Mouse (Mus musculus): ENCODE results near the gene Nfix. TPM values are rescaled to one million over a fixed set of nuclear protein-coding genes. Genes with fewer than 3 reads are reported as not detected.

Nfix gene
- polyA plus RNA-seq, 2 experiments from 2014 or later, result 2.8 to 7.2 TPM

- ATAC-seq, result no peak
Measured at GRCm38 (mm10) chr8:84766422-84766821, 33.7 kb downstream of the Nfix start.

GRCm38 (mm10) chr8:84765629-84766028, 34.5 kb downstream of the Nfix start:
- no peak for ATAC-seq

DNA sequence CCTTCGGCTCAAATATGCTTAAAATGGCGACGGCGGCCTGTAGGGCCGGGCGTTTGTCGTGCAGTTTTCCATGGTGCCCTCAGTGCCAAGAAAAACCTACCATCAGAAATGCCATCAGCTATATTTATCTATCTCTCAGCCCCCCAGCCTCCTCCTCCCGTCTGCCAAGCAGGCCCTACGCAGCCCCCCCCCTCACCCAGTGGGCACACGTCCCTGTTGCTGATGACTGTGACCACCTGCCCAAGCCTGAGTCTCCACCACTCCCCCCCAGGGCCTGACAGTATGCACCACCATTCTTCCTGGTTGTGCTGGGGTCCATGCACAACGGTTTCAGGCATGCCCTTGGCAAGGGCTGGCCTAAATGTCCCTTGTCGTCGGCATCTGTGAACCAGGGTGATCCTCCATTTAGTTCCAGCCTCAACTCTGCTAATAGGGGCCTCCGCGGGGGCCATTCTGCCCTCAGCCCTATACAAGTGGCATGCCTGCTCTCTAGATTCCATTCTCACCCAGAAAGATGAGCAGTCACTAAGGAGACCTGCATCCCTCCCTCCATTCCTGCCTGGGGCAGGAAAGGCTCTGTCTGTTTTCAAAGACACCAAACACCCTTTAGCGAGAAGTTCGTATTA, 35.2 kb downstream of the Nfix start:
- ATAC-seq, result no peak

DNA sequence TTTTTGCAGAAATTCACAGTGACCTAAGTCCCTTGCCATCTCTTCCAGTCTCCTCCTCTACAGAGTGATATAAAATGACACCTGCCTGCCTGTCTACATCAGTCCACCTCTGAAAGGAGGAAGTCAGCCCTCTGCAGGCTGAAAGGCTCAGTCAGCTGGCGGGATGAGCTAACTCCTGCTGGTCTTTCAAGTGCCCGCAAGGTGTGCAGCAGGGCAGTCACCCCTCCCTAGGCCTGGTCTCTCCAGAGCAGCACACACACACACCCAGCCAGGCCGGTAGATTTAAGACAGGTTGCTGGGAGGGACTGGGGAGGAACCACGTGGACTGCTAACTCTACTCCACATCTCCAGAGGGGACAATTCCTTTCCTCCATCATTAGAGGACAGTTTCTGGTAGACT, 36.0 kb downstream of the Nfix start:
- no peak for ATAC-seq

DNA sequence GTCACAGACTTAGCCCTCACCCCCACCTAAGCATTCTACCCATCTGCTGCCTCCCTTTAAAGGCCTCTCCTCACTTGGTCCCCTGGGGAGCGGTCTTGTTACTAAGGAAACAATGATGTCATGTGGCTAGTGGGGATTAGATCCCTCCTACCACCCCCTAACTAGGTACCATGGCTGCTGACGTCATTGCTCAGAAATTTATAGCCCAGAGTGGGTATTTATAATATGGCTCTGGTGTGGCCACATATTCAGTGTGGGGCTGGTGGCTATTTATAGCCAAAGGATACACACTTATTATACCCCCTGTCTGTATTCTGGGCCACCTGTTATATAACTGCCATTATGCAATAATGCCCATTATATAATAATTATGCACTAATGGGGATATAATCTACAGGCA, 39.2 kb downstream of the Nfix start:
- no peak for ATAC-seq

DNA sequence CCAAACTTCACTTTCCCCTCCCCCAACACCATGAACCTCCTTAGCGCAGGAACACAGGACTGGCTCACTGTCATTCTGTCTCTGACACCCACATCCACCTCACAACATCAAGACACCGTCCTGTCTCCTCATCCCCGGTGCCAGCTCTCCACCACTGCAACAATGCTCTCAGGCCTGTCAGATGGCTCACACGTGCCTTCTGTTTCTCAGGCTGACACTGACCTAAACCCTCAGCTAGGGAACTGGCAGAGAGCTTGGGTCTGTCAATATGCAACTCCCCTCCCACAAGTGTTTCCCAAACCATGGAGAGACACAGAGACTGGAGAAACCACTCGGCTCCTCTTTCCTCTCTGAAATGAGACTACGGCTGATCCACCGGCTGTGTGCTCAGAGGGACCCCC, 39.7 kb downstream of the Nfix start:
- ATAC-seq, result no peak

DNA sequence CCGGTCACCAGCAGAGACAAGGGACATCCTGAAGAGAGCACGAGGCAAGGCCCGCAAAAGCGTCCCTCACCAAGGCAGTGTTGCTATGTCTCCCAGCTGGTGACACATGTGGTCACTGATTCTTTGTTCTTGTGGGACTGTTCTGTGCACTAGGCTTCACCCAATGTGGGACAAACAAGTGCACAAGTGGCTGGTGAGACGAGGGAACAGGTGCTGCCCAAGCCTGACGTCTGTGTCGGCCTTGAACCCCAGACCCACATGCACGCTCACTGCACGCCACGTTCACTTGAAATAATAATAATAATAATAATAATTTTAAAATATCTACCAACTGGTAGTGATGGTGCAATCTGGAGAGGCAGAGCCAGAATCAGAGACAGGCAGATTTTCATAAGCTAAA, 40.4 kb downstream of the Nfix start:
- no peak for ATAC-seq

DNA sequence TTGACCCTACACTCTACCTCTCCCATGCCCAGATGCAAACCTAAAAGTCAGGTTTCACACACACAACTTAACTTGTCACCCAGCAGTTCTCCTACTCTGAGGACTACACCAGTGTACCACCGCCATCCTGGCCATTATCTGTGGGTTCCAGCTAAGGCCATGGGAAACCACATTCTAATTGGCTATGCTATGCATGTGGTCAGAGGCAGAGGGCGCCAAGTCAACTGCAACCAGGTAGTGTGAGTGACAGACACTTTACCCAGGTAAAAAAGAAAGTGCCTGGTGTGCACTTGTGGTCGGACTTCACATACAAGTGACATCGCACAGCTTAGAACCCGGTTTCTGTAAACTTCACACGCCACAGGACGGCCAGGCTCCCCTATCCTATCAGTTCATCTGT, 41.0 kb downstream of the Nfix start:
- peak; percentile 53 for ATAC-seq

DNA sequence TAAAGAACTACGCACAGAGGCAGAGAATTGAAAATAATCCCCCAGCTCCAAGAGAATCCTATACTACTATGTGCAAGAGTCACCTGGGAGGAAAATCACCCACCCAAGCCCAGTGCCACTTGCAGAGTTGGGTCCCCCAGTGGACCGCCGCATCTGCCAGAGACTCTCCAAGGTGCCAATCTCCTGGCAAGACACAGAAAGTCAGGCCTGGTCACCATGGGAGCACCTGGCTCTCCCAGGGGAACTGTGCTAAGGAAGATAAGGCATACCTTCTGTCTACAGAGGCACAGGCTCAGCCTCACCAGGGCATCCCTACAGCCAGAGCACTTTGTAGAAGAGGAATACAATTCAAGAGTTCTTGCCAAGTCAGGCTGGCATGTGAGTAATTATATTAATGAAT, 41.8 kb downstream of the Nfix start:
- no peak for ATAC-seq

DNA sequence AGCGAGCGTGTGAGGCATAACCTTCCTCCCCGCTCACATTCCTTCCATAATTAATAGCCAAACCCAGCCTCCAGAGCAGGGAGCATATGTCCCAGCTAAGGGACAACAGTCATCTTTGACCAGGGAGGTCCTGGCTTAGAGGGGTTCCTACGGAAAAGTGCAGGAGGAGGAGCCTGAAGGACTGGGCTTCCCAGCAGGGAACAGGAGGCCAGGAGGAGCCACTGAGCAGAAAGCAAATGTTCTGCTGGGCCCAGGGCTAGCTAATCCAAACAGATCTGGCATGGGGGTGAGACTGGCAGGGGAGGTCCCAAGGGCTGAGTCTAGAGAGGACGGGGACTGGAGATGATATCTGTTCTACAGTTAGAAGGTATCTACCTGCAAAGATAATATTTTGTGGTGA, 42.6 kb downstream of the Nfix start:
- ATAC-seq, result no peak

GRCm38 (mm10) chr8:84752734-84753582, 47.2 kb downstream of the Nfix start:
- ATAC-seq, result no peak

DNA sequence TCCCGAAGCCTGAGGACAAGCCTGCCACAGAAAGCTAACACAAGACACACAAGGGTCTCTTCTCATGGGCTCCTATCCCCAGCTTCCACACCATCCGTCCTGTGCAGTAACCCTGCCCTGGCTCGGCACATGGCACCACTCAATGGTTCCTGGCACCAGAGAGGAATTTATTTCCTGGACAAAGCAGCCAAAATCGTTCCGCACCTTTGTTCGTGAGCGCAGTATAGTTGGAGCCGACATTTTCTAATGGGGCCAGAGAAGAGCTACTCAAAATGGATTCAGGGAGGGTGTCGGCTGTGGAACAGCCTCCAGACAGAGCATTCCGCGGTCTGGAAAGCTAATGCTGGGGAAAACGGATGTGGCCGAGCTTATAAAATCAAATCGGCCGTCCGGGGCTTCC, 50.6 kb downstream of the Nfix start:
- ATAC-seq, result no peak

DNA sequence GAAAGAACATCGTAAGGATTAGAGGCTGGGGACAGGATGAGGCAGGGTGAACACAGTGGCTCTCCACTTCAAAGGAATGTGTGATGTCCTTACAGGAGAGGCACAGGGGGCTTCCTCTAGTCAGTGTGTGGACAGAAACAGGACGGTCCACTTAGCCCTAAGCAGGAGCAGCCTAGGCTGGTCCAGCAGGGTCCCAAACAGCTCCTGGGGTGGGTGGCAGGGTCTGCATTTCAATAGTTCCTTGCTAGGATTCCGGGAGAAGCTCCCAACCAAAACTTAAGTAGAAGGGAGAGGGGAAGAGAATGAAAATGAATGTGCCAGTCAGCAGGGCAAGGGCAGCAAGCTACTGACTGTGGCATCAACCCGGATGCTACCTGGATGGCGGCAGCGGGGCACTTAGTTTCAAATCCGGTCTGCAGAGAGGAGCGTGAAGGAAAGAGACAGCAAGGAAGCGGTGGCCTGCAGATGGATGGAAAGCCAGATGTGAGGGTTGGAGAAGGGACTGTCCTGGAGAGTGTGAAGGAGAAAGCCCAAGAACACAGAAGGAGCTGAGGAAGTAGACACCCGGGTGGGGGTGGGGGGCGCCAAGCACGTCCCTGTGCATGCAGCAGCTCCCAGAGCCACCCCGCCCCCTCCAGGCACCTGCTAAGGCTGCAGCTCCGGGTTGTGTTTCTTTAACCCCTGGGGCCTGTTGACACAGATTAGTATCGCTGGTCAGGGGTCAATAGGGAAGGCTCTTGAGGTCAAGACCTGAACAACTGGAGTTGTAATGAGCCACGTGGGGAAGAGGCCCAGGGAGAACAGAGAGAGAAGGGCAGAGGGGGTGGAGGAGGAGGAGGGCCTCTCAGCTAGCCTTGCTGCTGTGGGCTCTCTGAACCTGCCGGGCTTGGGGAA, 54.9 kb downstream of the Nfix start:
- ATAC-seq, result peak; percentile 58

DNA sequence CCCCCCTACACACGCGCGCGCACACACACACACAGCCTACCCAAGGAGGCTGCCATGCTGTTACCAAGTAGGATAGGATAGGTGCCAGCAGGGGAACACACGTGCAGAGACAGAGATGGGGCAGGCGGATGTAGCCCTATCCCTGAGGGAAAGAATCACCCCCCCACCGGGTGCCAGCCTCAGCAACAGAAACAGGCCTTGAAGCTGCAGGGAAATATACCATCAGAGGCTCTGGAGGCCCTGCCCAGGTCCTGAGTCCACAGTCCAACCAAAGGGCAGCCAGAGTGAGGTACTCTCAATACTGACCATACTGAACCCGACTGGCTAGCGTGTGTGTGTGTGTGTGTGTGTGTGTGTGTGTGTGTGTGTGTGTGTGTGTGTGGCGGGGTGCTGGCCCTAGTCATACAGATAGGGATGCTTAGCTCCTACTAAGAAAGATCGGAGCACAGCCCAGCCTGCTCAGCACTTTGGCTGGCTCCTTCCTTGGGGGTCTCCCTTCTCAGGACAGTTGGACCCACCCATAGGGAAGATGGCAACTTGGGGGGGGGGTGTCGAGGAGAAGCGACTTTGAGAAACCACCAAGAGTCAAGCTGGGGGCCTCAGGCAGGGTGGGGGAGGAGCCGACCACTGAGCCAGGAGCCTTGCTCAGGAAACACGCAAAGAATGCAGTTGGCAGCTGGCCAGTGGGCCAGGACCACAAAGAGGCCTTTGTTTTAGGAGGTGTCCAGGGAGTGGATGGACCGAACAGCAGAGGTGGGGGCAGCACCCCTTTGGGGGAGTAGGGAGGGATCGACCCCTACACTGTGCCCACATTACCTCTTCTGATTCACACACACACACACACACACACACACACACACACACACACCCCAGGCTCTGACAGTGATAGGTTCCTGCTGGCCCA, 56.4 kb downstream of the Nfix start:
- ATAC-seq, result no peak

DNA sequence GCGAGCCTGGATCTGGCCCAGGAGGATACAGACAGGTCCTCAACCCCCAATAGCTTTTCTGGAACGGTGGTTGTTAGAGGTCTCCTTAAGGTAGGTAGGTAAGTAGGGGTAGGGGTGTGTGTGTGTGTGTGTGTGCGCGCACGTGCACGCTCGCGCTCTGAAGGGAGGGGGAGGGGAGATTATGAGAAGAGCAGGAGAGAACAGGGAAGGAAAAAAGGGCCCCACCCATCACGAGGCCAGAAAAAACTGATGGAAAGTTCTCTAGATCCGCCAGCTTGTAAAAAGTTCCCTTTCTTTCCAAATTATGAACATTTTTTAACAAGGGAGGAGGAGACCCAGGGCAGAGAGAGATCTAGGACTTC, 57.1 kb downstream of the Nfix start:
- no peak for ATAC-seq

GRCm38 (mm10) chr8:84742171-84743053, 57.7 kb downstream of the Nfix start:
- no peak for ATAC-seq

DNA sequence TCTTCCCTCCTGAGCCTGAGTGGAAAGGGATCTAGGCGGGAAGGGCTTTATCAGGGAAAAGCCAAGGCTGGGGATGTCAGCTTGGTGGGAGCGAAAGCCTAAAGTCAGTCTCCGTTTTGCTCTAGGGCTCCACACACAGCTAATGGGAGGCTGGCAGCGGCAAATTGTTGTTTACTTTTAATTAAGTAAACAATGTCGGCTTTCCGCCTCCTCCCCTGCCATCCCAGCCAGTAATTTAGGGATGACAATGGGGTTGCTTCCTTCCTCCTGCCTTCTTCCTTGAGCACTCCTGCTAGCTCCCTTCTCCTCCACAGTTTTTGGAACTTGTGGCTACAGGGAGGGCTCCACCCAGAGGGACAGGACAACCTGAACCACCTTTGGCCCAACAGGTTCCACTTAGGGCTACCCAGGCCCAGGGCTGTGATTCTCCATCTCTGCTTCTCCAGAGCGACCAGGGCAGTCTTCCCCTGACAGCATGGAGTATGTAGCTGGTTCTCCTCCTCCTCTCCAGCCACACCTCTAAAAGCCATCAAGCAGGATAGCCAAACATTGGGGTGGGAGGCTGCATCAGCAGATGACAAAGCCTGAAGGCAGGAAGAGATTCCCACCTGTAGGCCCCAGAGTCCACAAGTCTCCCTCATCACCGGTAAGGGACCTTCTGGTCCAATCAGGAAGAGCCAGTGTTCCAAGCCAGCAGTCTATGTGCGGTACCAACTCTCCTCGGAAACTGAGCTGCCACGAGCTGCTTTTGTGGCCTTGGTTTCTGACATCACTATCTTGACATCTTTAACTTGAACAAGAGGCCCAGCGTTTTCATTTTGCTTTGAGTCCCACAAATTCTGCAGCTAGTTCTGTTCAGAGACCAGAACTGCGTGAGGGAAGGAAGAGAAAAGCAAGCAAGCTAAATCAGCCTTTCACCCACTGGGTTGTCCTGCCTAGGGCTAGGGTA, 59.0 kb downstream of the Nfix start:
- no peak for ATAC-seq

DNA sequence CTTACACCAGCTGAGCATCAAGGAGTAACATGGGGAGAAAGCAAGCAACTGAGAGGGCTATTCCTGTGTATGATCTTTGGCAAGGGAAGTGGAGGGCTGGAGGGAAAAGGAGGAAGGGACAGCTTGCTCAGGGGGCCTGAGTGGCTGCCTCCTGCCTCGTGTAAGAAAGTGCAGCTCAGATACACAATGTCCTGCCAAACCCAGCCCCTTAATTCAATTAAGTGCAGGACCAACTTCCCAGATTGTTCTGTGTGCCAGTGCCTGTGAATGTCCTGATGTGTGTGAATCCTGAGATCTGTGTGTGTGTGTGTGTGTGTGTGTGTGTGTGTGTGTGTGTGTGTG, 60.8 kb downstream of the Nfix start:
- ATAC-seq, result no peak

DNA sequence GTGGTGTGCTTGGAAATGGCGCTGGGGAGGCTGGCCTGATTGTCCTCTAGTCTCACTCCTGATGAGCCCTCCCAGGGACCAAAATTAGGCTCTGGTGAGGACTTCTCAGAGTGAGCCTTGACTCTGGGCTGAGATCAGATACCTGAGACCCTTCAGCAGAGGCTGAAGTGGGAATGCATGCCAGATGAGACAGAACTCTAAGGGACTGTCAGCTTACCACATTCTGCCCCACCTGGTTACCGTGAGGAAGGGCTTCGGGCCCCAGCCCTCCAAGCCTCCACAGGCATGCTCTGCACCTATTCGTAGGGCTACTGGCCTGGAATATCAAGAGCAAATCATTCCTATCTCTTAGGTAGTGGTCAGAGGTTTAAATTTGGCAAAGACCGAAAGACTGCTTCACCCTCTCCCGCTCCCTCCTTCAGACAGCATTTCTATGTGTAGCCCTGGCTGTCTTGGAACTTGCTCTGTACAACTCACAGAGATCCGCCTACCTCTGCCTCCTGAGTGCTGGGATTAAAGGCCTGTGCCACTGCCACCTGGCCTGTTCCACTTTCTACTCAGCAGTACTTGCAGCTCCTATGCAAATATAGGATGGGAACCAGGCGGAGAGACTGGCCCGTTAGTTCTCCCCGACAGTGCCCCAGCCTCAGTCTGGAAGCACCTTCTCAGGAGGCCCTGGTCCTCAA, 61.3 kb downstream of the Nfix start:
- no peak for ATAC-seq

GRCm38 (mm10) chr8:84738266-84738665, 61.9 kb downstream of the Nfix start:
- no peak for ATAC-seq

Measured in CD4-positive, CD25-positive, alpha-beta regulatory T cell, adult 4 months (primary cell).